Mouse (Mus musculus) lung, postnatal 14 days (tissue): Measurements from ENCODE around the gene Olfr812.
"Not testable (repeated sequence)": the region's sequence is repeated elsewhere in the genome, so short reads cannot be mapped to it uniquely, and the experiment has no call there.

Experiments
- DNase-seq: peaks from one replicate; pipeline ENCODE4 v3.0.0; 2021

Gene Olfr812

GRCm38 (mm10) chr10:129845994-129846393 lies at the start of gene Olfr812:
Gene Olfr812, minus strand, starts transcription at chr10:129846094.
- no peak for DNase-seq

GRCm38 (mm10) chr10:129885934-129886333 lies 40.0 kb upstream of the Olfr812 start:
- DNase-seq, result no peak

GRCm38 (mm10) chr10:129885496-129885895 lies 39.6 kb upstream of the Olfr812 start:
- not testable (repeated sequence) for DNase-seq

- not testable (repeated sequence) for DNase-seq
Measured at GRCm38 (mm10) chr10:129879751-129880150, 33.9 kb upstream of the Olfr812 start, which contains the start of gene Olfr814. Gene Olfr814, minus strand, starts transcription at chr10:129879851.

- DNase-seq, result no peak
Measured at GRCm38 (mm10) chr10:129855067-129855466, 9.2 kb upstream of the Olfr812 start, which contains the start of gene Olfr813. Gene Olfr813, plus strand, starts transcription at chr10:129855367.

GRCm38 (mm10) chr10:129847343-129847742 lies 1.4 kb upstream of the Olfr812 start:
- DNase-seq, result no peak

GRCm38 (mm10) chr10:129804296-129804695 lies 41.6 kb downstream of the Olfr812 start, which contains the start of gene Olfr811:
Gene Olfr811, minus strand, starts transcription at chr10:129804396.
- no peak for DNase-seq

- no peak for DNase-seq
Measured at GRCm38 (mm10) chr10:129794817-129795216, 51.1 kb downstream of the Olfr812 start, which contains the start of gene Olfr810. Gene Olfr810, minus strand, starts transcription at chr10:129794917.
